Mouse (Mus musculus) bone marrow, adult 2 months (tissue): Measurements from ENCODE around the gene Hacd3.

Source experiments
- CTCF ChIP-seq: fragments of 200-500 bp; IDR thresholded peaks from 2 replicates; pipeline ENCODE4 v1.5.1; 2011; ENCODE audit warnings: low read length, control low read depth; ENCODE audit not compliant: control insufficient read depth, insufficient read depth
- POLR2A ChIP-seq: fragments of 200-500 bp; IDR thresholded peaks from 2 replicates; pipeline ENCODE4 v1.6.1; 2011; ENCODE audit warnings: low read depth, mild to moderate bottlenecking, control low read depth, low read length, borderline replicate concordance; ENCODE audit not compliant: control insufficient read depth

DNA sequence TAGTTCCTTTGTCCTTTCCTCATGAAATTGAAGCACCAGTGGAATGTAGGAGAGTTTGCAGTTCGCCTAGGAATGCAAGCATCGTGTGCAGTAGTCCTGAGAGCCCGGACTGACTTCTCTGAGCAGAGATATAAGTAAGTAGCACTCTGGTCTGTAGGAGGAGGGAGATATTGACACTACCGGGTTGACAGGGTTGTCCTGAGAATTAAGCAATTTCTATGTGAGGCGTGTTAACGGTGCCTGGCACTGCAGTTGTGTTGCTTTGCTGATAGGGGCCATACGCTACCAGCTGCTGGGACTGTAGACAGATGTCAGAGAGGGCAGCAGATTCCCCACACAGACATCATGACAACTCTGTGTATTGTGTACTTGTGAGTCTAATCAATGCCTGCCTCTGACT lies 68.3 kb downstream of the Hacd3 start:
- TF ChIP-seq CTCF (no peak), POLR2A (no peak)
